Mouse (Mus musculus) midbrain, postnatal 0 days (tissue): ENCODE measurements around the gene Myt1l. TPM values are rescaled to one million over a fixed set of nuclear protein-coding genes. Genes with fewer than 3 reads are reported as not detected.
A peak's percentile ranks its signal among the peaks of the same experiment; 100 is the strongest.

Experiments used
- ATAC-seq: fragments of 200-750 bp; cut with Nextera tagmentation; 2 replicates; pipeline ENCODE4 v1.8.0; 2017; ENCODE audit warnings: moderate number of reproducible peaks, mild to moderate bottlenecking, moderate TSS enrichment, moderate library complexity; ENCODE audit not compliant: low FRiP score
- DNase-seq: peaks from one replicate; pipeline ENCODE4 v3.0.0-alpha.2; 2015; ENCODE audit warnings: low spot score
- H3K27ac ChIP-seq: fragments of 300-500 bp; sonication (generic); 2 replicates; pipeline ENCODE4 v1.5.1; 2014; ENCODE audit warnings: low read depth, mild to moderate bottlenecking, low read length, mixed read lengths
- H3K27me3 ChIP-seq: fragments of 300-500 bp; sonication (generic); 2 replicates; pipeline ENCODE4 v1.6.1; 2014; ENCODE audit warnings: low read length, control low read depth, mixed read lengths; ENCODE audit not compliant: insufficient read depth
- H3K36me3 ChIP-seq: fragments of 300-500 bp; sonication (generic); 2 replicates; pipeline ENCODE4 v1.6.1; 2014; ENCODE audit warnings: low read length, control low read depth, mixed read lengths; ENCODE audit not compliant: insufficient read depth
- H3K4me1 ChIP-seq: fragments of 300-500 bp; sonication (generic); 2 replicates; pipeline ENCODE4 v1.6.1; 2014; ENCODE audit warnings: mild to moderate bottlenecking, control low read depth, antibody characterized with exemption, low read length, mixed read lengths; ENCODE audit not compliant: insufficient read depth
- H3K4me2 ChIP-seq: fragments of 300-500 bp; sonication (generic); 2 replicates; pipeline ENCODE4 v1.6.1; 2014; ENCODE audit warnings: low read depth, mild to moderate bottlenecking, low read length, mixed read lengths; ENCODE audit not compliant: poor library complexity, severe bottlenecking
- H3K4me3 ChIP-seq: fragments of 300-500 bp; sonication (generic); 2 replicates; pipeline ENCODE4 v1.5.1; 2014; ENCODE audit warnings: low read depth, mild to moderate bottlenecking, low read length, moderate library complexity
- H3K9ac ChIP-seq: fragments of 300-500 bp; sonication (generic); replicated peaks from 2 replicates; pipeline ENCODE4 v1.6.1; 2014; ENCODE audit warnings: mild to moderate bottlenecking, low read length, moderate library complexity, mixed read lengths; ENCODE audit not compliant: poor library complexity, severe bottlenecking
- H3K9me3 ChIP-seq: fragments of 300-500 bp; sonication (generic); 2 replicates; pipeline ENCODE4 v1.6.1; 2016; ENCODE audit warnings: low read length, control low read depth
- CTCF ChIP-seq: IDR thresholded peaks from 2 replicates; pipeline ENCODE4 v1.5.1; 2016; ENCODE audit warnings: antibody characterized with exemption, mild to moderate bottlenecking
- WGBS: fragments of 180-500 bp; shearing (Covaris S2); extraction: QIAGEN DNeasy Blood & Tissue Kit; methylation state at CpG from one replicate; pipeline ENCODE4 v1.1.7; 2014; 5-methylcytosine and 5-hydroxymethylcytosine counted together
- polyA plus RNA-seq: library from polyadenylated mRNA; unstranded; fragments of >200 nt; fragmentation: Nextera tagmentation; extraction: Ambion mirVana; gene quantifications from 2 replicates; pipeline ENCODE4 v1.2.1, GENCODE M21; 2015
- total RNA-seq: library from RNA; depleted of rRNA; stranded (reverse); fragments of >200 nt; gene quantifications from 2 replicates; pipeline ENCODE4 v1.2.3, GENCODE M21; 2014; rRNA removed

Gene Myt1l
- 104 and 130 TPM in 2 replicates for total RNA-seq
- polyA plus RNA-seq = 208 and 223 TPM in 2 replicates

GRCm38 (mm10) chr12:29528031-29528771 lies at the start of gene Myt1l:
Myt1l (plus strand) TSS chr12:29528384.
- DNase-seq = peak; percentile 79
- Histone ChIP-seq H3K27ac (peak within 1 kb of the TSS; percentile 99), H3K36me3 (no peaks in the 10 kb centered on the region), H3K4me1 (peaks cover 4% of the 10 kb centered on the region; the same call in 1 of the 2 replicates), H3K9me3 (no peaks in the 10 kb centered on the region), H3K4me3 (peak within 1 kb of the TSS; percentile 41), H3K4me2 (peak within 1 kb of the TSS; percentile 69), H3K9ac (peak within 1 kb of the TSS; percentile 70), H3K27me3 (no peaks in the 10 kb centered on the region)
- WGBS = 4% methylated on average over 13 of the region's 13 CpGs
- ATAC-seq = 0 out of 2 replicates have a peak, but pooled peaks have one; percentile 26
- TF ChIP-seq CTCF = no peak

- Histone ChIP-seq H3K27me3 (no peaks in the 10 kb centered on the region), H3K4me3 (no peak overlapping the region), H3K27ac (no peak overlapping the region), H3K9ac (no peak overlapping the region), H3K4me2 (no peak overlapping the region), H3K4me1 (no peaks in the 10 kb centered on the region), H3K9me3 (no peaks in the 10 kb centered on the region), H3K36me3 (no peaks in the 10 kb centered on the region)
- DNase-seq (no peak), ATAC-seq (no peak)
- no peak for TF ChIP-seq CTCF
- WGBS = 83% methylated on average over 10 of the region's 10 CpGs
Measured at GRCm38 (mm10) chr12:29486424-29487035, 41.7 kb upstream of the Myt1l start.

- Histone ChIP-seq H3K9ac (peak overlapping the region; percentile 6), H3K27me3 (no peaks in the 10 kb centered on the region), H3K4me1 (0 out of 2 replicates have a peak, but pooled peaks cover 4% of the 10 kb centered on the region), H3K36me3 (no peaks in the 10 kb centered on the region), H3K9me3 (no peaks in the 10 kb centered on the region), H3K4me2 (peak overlapping the region; percentile 37), H3K4me3 (peak overlapping the region; percentile 17), H3K27ac (peak overlapping the region; percentile 99)
- peak; percentile 23 for TF ChIP-seq CTCF
- ATAC-seq (peak; percentile 68), DNase-seq (peak; percentile 90)
- WGBS = 3% methylated on average over 6 of the region's 6 CpGs
Measured at GRCm38 (mm10) chr12:29526236-29526644, 1.9 kb upstream of the Myt1l start.

GRCm38 (mm10) chr12:29527048-29527761 lies 979 bp upstream of the Myt1l start:
- H3K27ac ChIP-seq = peak overlapping the region; percentile 99

GRCm38 (mm10) chr12:29530241-29530725 lies 2.1 kb downstream of the Myt1l start:
- H3K4me1 ChIP-seq = peaks cover 4% of the 10 kb centered on the region; the same call in 1 of the 2 replicates
- no peaks in the 10 kb centered on the region for H3K9me3 ChIP-seq
- H3K36me3 ChIP-seq = no peaks in the 10 kb centered on the region
- H3K27ac ChIP-seq = peak overlapping the region; percentile 87
- peak; percentile 67 for DNase-seq
- no peak for TF ChIP-seq CTCF
- H3K4me2 ChIP-seq = peak overlapping the region; percentile 55
- H3K4me3 ChIP-seq = peak overlapping the region; percentile 39
- no peak for ATAC-seq
- WGBS = under 1% methylated on average over 6 of the region's 6 CpGs
- H3K9ac ChIP-seq = peak overlapping the region; percentile 60
- H3K27me3 ChIP-seq = no peaks in the 10 kb centered on the region

More at GRCm38 (mm10) chr12:29527048-29527761, 979 bp upstream of the Myt1l start:
- Histone ChIP-seq H3K9ac (peak overlapping the region; percentile 70), H3K4me2 (peak overlapping the region; percentile 69), H3K27me3 (no peaks in the 10 kb centered on the region), H3K4me3 (peak overlapping the region; percentile 41), H3K36me3 (no peaks in the 10 kb centered on the region), H3K9me3 (no peaks in the 10 kb centered on the region), H3K4me1 (0 out of 2 replicates have a peak, but pooled peaks cover 4% of the 10 kb centered on the region)
- TF ChIP-seq CTCF = no peak
- ATAC-seq = peak; percentile 83
- under 1% methylated on average over 27 of the region's 27 CpGs for WGBS
- peak; percentile 90 for DNase-seq
